Mouse (Mus musculus): Measurements from ENCODE around the gene Mad2l2. TPM values are rescaled to one million over a fixed set of nuclear protein-coding genes. Genes with fewer than 3 reads are reported as not detected.

The Mad2l2 gene
- polyA plus RNA-seq, 1 experiment from 2014 or later, result 47.5 TPM

DNA sequence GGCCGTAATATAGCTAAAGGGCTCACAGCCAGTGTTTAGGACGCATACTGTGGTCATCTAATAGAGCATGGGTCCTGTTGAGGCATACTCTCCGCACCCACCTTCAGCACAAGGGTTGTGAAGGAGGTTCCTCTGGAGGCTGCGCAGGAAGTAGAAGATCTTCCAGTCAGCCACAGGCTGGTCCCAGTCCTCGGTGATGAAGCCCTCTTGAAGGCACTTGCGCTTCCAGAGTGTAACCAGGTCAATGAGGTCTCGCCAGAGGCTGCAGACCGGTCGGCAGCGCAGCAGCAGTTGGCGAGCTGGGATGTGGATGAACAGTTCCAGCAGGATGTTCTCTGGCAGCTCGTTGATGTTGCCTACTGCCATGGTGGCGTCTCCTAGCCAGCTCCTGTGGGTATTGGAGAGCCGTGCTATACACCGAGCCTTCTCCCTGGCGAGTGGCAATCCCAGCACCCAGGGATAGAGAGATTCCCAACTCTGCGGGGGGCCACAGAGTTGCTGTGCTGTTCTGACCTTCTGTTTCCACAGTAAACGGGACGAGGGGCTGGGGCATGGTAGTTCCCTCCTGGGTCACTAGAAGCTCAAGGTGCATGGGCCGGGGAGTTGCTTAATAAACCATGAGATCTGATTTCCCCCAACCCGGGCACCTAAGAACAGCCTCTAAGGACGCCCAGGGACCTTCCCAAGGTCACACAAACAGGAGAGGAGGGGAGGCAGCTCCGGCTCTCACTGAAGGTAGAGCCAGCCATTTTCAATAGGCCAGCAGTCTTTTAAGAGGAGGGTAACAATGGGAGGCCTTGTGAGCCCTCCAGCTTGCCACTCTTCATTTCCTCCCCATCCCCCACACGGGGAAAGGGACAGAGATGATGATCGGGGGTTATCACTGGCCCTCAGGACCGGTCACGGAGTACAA lies 28.5 kb downstream of the Mad2l2 start:
- DNase-seq (ENCODE audit: low spot score) (no peak), ATAC-seq (replicated peaks; ENCODE audit: low FRiP score, low TSS enrichment, low read depth) (no peak)
- Histone ChIP-seq H3K27me3 (replicated peaks; ENCODE audit: control insufficient read depth, insufficient read depth, low read length) (peaks cover 40% of the 10 kb centered on the region), H3K9ac (ENCODE audit: low read length) (peak overlapping the region; percentile 40), H3K4me3 (ENCODE audit: low read depth, low read length) (peak overlapping the region; percentile 55), H3K36me3 (ENCODE audit: control insufficient read depth, insufficient read depth, low read length) (no peaks in the 10 kb centered on the region; the same call in 1 of the 2 replicates), H3K9me3 (ENCODE audit: control insufficient read depth, low read length) (no peaks in the 10 kb centered on the region), H3K4me2 (ENCODE audit: low read length) (peak overlapping the region; percentile 98), H3K27ac (ENCODE audit: low read depth) (no peak overlapping the region), H3K4me1 (replicated peaks; ENCODE audit: control insufficient read depth, insufficient read depth, low read length) (no peaks in the 10 kb centered on the region; the same call in 1 of the 2 replicates)
- 30% methylated on average over 27 of the region's 27 CpGs for WGBS

DNA sequence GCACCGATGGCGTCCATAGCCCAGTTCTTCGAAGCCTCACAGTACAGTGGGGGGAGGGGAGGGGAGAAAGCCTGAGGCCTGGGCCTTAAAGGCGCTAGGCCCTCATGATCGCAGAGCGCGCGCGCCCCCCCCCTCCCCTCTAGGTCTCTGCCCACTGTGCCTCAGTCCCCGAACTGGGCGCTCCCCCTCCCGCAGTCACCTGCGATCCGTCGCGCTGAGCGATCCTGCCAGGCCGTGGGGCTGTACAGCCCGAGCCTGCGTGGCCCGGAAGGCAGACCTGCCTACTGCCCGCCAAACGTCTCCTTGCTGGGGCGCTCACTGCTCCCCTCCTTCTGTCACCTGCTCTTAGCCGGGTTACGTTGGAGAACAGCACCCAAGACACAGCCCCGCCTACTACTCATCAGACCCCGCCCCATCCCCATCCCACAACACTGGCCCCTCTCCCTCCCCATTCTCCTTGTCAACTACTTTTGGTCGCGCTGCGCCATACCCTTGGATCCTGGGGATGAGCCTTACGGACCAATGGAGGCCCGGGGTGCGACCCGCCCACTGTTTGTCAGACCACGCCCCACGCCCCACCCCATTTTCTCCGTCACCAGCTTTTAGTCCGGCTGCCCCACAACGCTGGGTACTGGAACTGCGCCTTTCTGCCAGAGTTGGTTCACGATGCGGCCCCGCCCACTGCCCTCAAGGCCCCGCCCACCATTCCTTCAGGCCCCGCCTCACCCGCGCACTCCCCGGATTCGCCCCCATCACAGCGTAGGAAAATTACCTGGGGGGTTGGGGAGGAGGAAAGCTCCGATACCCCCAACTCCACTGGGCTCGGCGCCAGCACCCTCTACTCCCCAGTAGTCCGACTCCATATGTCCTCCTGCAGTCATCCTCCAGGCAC lies 29.6 kb downstream of the Mad2l2 start:
- H3K4me2 ChIP-seq (ENCODE audit: low read length), result peak overlapping the region; percentile 98
- peak; percentile 94 for DNase-seq (ENCODE audit: low spot score)
- H3K9ac ChIP-seq (ENCODE audit: low read length), result peak overlapping the region; percentile 40
- under 1% methylated on average over 48 of the region's 55 CpGs for WGBS
- peak overlapping the region; percentile 55 for H3K4me3 ChIP-seq (ENCODE audit: low read depth, low read length)
- peaks cover 51% of the 10 kb centered on the region for H3K27me3 ChIP-seq (replicated peaks; ENCODE audit: control insufficient read depth, insufficient read depth, low read length)
- H3K36me3 ChIP-seq (ENCODE audit: control insufficient read depth, insufficient read depth, low read length), result no peaks in the 10 kb centered on the region
- H3K4me1 ChIP-seq (replicated peaks; ENCODE audit: control insufficient read depth, insufficient read depth, low read length), result no peaks in the 10 kb centered on the region; the same call in 1 of the 2 replicates
- no peak overlapping the region for H3K27ac ChIP-seq (ENCODE audit: low read depth)
- peak; percentile 92 for ATAC-seq (replicated peaks; ENCODE audit: low FRiP score, low TSS enrichment, low read depth)
- no peaks in the 10 kb centered on the region for H3K9me3 ChIP-seq (ENCODE audit: control insufficient read depth, low read length)

DNA sequence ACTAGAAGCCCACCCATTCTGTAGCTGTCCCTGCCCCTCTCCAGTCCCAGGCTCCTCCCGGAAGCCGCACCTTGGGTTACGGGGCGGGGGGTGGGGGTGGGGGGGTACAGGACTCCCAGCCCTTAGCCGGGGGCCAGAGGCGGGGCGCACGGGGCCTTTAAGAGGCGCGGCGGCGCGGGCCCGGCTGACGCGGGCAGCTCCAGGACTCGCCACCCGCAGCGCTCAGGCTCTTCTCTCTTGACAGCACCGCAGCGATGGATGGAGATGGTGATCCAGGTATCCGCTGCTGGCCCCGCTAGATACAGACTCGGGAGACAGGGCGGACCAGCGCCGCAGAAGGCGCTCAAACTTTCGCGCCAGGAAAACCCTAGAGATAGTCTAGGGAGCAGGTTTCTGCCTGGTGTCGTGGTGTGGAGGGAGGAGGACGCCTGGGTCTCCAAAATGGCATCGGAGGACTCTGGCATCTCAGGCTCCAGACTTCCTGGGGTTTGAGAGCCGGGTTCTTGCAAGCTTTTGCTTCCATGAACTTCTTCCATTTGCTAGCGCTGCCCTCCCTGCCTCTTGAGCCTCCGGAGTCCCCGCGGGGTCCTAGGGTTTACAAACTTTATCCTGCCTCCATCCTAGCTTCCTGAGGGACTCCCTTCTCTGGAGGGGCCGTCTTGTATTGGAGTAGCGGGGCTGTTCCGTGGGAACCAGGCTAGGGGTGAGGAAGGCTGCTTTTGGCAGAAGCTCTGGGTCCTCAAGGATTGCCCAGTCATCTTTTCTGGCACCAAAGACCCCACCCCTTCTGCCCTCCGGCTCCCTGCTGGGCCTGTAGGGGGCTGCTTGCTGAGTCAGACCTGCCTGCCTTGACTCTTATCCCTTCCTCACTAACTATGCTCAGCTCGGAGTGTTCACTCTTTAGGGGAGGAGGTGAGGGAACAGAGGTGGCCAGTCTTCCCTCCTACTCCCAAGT lies 30.5 kb downstream of the Mad2l2 start, which contains the start of the genes Fbxo44 and Fbxo2:
Fbxo44 (minus strand) TSS at position 47 of the 955 bp plus-strand sequence.
Fbxo2 (plus strand) TSS at position 186 of the 955 bp plus-strand sequence.
- Histone ChIP-seq H3K9me3 (ENCODE audit: control insufficient read depth, low read length) (no peaks in the 10 kb centered on the region), H3K4me2 (ENCODE audit: low read length) (peak within 1 kb of the TSS; percentile 98), H3K36me3 (ENCODE audit: control insufficient read depth, insufficient read depth, low read length) (no peaks in the 10 kb centered on the region), H3K27me3 (replicated peaks; ENCODE audit: control insufficient read depth, insufficient read depth, low read length) (peaks cover 60% of the 10 kb centered on the region), H3K4me3 (ENCODE audit: low read depth, low read length) (peak within 1 kb of the TSS; percentile 55), H3K9ac (ENCODE audit: low read length) (peak within 1 kb of the TSS; percentile 40), H3K27ac (ENCODE audit: low read depth) (no peak within 1 kb of the TSS), H3K4me1 (replicated peaks; ENCODE audit: control insufficient read depth, insufficient read depth, low read length) (no peaks in the 10 kb centered on the region; the same call in 1 of the 2 replicates)
- peak; percentile 77 for ATAC-seq (replicated peaks; ENCODE audit: low FRiP score, low TSS enrichment, low read depth)
- DNase-seq (ENCODE audit: low spot score), result peak; percentile 76
- WGBS, result under 1% methylated on average over 43 of the region's 43 CpGs

DNA sequence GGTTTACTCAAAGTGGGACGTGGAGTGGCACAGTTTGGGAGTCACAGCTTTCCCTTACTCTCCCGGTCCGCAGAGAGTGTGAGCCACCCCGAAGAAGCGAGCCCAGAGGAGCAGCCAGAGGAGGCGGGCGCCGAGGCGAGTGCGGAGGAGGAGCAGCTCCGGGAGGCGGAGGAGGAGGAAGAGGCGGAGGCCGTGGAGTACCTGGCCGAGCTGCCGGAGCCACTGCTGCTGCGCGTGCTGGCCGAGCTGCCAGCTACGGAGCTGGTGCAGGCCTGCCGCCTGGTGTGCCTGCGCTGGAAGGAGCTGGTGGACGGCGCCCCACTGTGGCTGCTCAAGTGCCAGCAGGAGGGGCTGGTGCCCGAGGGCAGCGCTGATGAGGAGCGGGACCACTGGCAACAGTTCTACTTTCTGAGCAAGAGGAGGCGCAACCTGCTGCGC lies 33.8 kb downstream of the Mad2l2 start:
- Histone ChIP-seq H3K9ac (ENCODE audit: low read length) (no peak overlapping the region), H3K27ac (ENCODE audit: low read depth) (no peak overlapping the region), H3K4me3 (ENCODE audit: low read depth, low read length) (peak overlapping the region; percentile 8), H3K9me3 (ENCODE audit: control insufficient read depth, low read length) (no peaks in the 10 kb centered on the region), H3K4me1 (replicated peaks; ENCODE audit: control insufficient read depth, insufficient read depth, low read length) (no peaks in the 10 kb centered on the region; the same call in 1 of the 2 replicates), H3K36me3 (ENCODE audit: control insufficient read depth, insufficient read depth, low read length) (no peaks in the 10 kb centered on the region), H3K4me2 (ENCODE audit: low read length) (peak overlapping the region; percentile 28), H3K27me3 (replicated peaks; ENCODE audit: control insufficient read depth, insufficient read depth, low read length) (peaks cover 76% of the 10 kb centered on the region)
- ATAC-seq (replicated peaks; ENCODE audit: low FRiP score, low TSS enrichment, low read depth) (no peak; the same call in 1 of the 2 replicates), DNase-seq (ENCODE audit: low spot score) (peak; percentile 78)
- under 1% methylated on average over 29 of the region's 29 CpGs for WGBS

DNA sequence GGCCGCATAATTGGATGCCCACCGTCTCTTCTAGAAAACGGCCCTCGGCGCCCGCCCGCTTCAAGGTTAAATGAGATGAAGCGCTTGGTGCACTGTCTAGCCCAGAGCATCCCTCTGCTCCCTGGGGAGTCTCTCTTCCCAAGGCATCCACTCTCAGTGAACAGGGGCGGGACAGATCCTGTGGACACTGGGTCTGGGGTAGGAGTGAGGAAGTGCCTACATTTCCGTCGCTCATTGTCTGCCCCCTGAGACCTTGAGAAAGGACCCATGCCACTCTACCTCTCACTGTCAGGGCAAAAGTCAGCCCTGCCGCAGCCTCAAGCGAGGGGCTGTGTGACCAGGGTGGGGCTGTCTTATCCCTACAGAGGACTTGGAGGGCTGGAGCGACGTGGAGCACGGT lies 34.3 kb downstream of the Mad2l2 start:
- Histone ChIP-seq H3K9ac (ENCODE audit: low read length) (no peak overlapping the region), H3K4me3 (ENCODE audit: low read depth, low read length) (peak overlapping the region; percentile 8; the same call in 1 of the 2 replicates), H3K27ac (ENCODE audit: low read depth) (no peak overlapping the region), H3K36me3 (ENCODE audit: control insufficient read depth, insufficient read depth, low read length) (no peaks in the 10 kb centered on the region), H3K27me3 (replicated peaks; ENCODE audit: control insufficient read depth, insufficient read depth, low read length) (peaks cover 79% of the 10 kb centered on the region), H3K4me1 (replicated peaks; ENCODE audit: control insufficient read depth, insufficient read depth, low read length) (no peaks in the 10 kb centered on the region; the same call in 1 of the 2 replicates), H3K9me3 (ENCODE audit: control insufficient read depth, low read length) (no peaks in the 10 kb centered on the region), H3K4me2 (ENCODE audit: low read length) (peak overlapping the region; percentile 28)
- DNase-seq (ENCODE audit: low spot score) (no peak), ATAC-seq (replicated peaks; ENCODE audit: low FRiP score, low TSS enrichment, low read depth) (no peak)
- 3% methylated on average over 16 of the region's 16 CpGs for WGBS

- no peak for DNase-seq (ENCODE audit: low spot score)
- H3K27ac ChIP-seq (ENCODE audit: low read depth), result no peak overlapping the region
- peaks cover 83% of the 10 kb centered on the region for H3K27me3 ChIP-seq (replicated peaks; ENCODE audit: control insufficient read depth, insufficient read depth, low read length)
- no peak overlapping the region for H3K4me2 ChIP-seq (ENCODE audit: low read length)
- H3K36me3 ChIP-seq (ENCODE audit: control insufficient read depth, insufficient read depth, low read length), result no peaks in the 10 kb centered on the region
- no peak for ATAC-seq (replicated peaks; ENCODE audit: low FRiP score, low TSS enrichment, low read depth)
- 9% methylated on average over 17 of the region's 17 CpGs for WGBS
- no peaks in the 10 kb centered on the region; the same call in 1 of the 2 replicates for H3K4me1 ChIP-seq (replicated peaks; ENCODE audit: control insufficient read depth, insufficient read depth, low read length)
- no peaks in the 10 kb centered on the region for H3K9me3 ChIP-seq (ENCODE audit: control insufficient read depth, low read length)
- H3K9ac ChIP-seq (ENCODE audit: low read length), result no peak overlapping the region
- H3K4me3 ChIP-seq (ENCODE audit: low read depth, low read length), result no peak overlapping the region
Observed at GRCm38 (mm10) chr4:148165551-148165950, 35.4 kb downstream of the Mad2l2 start.

DNA sequence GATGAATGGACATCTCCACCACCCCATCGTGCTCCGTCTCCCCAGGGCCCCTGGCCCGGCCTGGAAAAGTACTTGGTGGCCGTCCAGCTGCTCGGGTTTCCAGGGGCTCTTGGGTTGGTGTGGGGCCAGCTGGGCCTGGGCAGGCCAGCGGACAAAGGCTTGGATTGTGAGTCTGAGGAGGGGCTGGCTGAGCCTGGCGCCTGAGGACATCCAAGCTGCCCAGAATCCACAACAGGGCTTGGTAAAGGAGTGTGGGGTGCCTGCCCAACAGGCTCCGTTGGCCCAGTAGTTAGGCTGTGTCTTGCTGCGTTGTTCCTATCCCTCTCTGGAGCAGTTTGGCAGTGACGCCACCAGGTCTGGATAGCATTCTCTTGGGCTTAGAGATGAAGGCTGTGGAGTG lies 36.2 kb downstream of the Mad2l2 start:
- Histone ChIP-seq H3K9ac (ENCODE audit: low read length) (no peak overlapping the region), H3K9me3 (ENCODE audit: control insufficient read depth, low read length) (no peaks in the 10 kb centered on the region), H3K36me3 (ENCODE audit: control insufficient read depth, insufficient read depth, low read length) (no peaks in the 10 kb centered on the region), H3K4me3 (ENCODE audit: low read depth, low read length) (no peak overlapping the region), H3K4me1 (replicated peaks; ENCODE audit: control insufficient read depth, insufficient read depth, low read length) (no peaks in the 10 kb centered on the region), H3K27ac (ENCODE audit: low read depth) (no peak overlapping the region), H3K27me3 (replicated peaks; ENCODE audit: control insufficient read depth, insufficient read depth, low read length) (peaks cover 80% of the 10 kb centered on the region), H3K4me2 (ENCODE audit: low read length) (no peak overlapping the region)
- DNase-seq (ENCODE audit: low spot score) (peak; percentile 61), ATAC-seq (replicated peaks; ENCODE audit: low FRiP score, low TSS enrichment, low read depth) (peak; percentile 25; the same call in 1 of the 2 replicates)
- WGBS, result 8% methylated on average over 10 of the region's 10 CpGs
